Mouse (Mus musculus) bone marrow, adult 2 months (tissue): ENCODE results near the gene Mtfr1l. TPM values are rescaled to one million over a fixed set of nuclear protein-coding genes. Genes with fewer than 3 reads are reported as not detected.
A peak's percentile ranks its signal among the peaks of the same experiment; 100 is the strongest.

Source experiments
- H3K27ac ChIP-seq: fragments of 200-500 bp; 2 replicates; pipeline ENCODE4 v1.5.1; 2012; ENCODE audit warnings: low read depth, mild to moderate bottlenecking, control low read depth, inconsistent platforms, low read length; ENCODE audit not compliant: control insufficient read depth, poor library complexity, insufficient read depth
- H3K4me1 ChIP-seq: fragments of 200-500 bp; 2 replicates; pipeline ENCODE4 v1.6.1; 2011; ENCODE audit warnings: low read length; ENCODE audit not compliant: control insufficient read depth, insufficient read depth
- H3K4me3 ChIP-seq: fragments of 200-500 bp; replicated peaks from 2 replicates; pipeline ENCODE3; 2011; ENCODE audit warnings: mild to moderate bottlenecking, low read depth, low read length, control low read depth; ENCODE audit not compliant: control insufficient read depth
- CTCF ChIP-seq: fragments of 200-500 bp; IDR thresholded peaks from 2 replicates; pipeline ENCODE4 v1.5.1; 2011; ENCODE audit warnings: low read length, control low read depth; ENCODE audit not compliant: control insufficient read depth, insufficient read depth
- POLR2A ChIP-seq: fragments of 200-500 bp; IDR thresholded peaks from 2 replicates; pipeline ENCODE4 v1.6.1; 2011; ENCODE audit warnings: low read depth, mild to moderate bottlenecking, control low read depth, low read length, borderline replicate concordance; ENCODE audit not compliant: control insufficient read depth
- WGBS: fragments of 180-500 bp; shearing (Covaris S2); methylation state at CpG from one replicate; pipeline ENCODE4 v1.1.7; 2018; 5-methylcytosine and 5-hydroxymethylcytosine counted together
- polyA plus RNA-seq: library from polyadenylated mRNA; stranded (reverse); fragments of >200 nt; gene quantifications from 2 replicates; pipeline ENCODE4 v1.2.4, GENCODE M21; 2011; ENCODE audit warnings: low replicate concordance; ENCODE audit not compliant: missing spikeins, insufficient read depth, insufficient read length

Gene Mtfr1l
- polyA plus RNA-seq, 1 experiment: 57.2 TPM

DNA sequence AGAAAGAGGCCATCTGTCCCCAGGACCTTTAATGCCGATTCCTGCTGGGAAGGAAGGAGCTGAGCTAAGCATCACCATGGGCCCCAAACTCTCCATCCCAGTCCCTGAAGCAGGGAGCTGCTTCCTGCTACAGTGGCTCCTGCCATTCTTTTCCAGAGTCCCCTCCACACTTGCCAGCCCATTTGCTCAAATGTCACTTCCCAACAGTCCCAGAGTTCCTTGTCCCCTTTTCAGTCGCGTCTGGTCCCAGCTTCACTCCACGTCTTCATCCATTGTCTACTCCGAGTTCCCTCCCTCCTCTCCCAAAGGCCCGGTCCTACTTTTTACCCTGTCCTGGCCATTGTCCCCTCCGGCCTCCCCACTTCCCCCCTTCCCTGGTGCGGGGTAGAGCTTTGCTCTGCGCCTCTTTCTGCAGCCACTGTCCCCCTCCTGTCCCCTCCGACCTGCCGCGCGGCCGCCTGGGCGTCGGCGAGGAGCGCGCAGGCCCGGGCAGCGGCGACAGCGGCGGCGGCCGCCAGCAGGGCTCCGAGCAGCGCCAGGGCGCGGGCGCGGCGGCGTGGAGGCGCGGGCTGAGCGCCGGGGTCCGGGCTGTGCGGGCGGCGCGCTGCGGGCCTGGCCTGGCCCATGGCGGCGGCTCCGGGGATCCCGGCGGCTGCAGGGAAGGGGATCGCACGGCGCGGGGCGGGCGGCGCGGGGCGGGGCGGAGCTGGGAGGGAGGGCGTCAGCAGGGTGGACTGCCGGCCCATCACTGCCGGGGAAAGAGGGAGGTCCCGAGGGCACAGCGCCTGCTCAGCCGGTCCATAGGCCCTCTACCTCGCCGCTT, 16.5 kb upstream of the Mtfr1l start, which contains the start of gene Selenon:
Gene Selenon, minus strand, starts transcription at position 673 of the 823 bp plus-strand sequence.
- peak within 1 kb of the TSS; percentile 20; the same call in 1 of the 2 replicates for H3K27ac ChIP-seq
- WGBS: 8% methylated on average over 66 of the region's 67 CpGs
- peak within 1 kb of the TSS; percentile 50 for H3K4me3 ChIP-seq
- H3K4me1 ChIP-seq: peaks cover 2% of the 10 kb centered on the region; the same call in 1 of the 2 replicates
- no peak for TF ChIP-seq POLR2A
- TF ChIP-seq CTCF: no peak

DNA sequence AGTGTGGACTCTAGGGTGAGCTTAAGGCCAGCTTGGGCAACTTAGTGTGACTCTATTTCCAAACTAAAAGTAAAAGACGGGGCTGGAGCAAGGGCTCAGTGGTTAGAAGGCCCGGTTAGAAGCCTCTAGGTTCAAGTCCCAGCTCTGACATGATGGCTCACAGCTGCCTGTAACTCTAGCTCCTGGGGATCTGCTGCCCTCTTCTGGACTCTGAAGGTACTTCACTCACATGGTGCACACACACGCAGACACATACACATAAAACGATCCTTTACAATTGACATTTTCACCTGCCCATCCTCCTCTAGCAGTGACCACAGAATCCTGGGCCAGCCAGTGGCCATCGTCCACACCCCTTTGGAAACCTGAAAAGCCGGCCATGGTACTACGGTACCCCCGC, 14.7 kb upstream of the Mtfr1l start:
- 94% methylated on average over 8 of the region's 8 CpGs for WGBS
- no peak overlapping the region for H3K27ac ChIP-seq
- TF ChIP-seq CTCF (peak; percentile 22; the same call in 1 of the 2 replicates), POLR2A (no peak)

DNA sequence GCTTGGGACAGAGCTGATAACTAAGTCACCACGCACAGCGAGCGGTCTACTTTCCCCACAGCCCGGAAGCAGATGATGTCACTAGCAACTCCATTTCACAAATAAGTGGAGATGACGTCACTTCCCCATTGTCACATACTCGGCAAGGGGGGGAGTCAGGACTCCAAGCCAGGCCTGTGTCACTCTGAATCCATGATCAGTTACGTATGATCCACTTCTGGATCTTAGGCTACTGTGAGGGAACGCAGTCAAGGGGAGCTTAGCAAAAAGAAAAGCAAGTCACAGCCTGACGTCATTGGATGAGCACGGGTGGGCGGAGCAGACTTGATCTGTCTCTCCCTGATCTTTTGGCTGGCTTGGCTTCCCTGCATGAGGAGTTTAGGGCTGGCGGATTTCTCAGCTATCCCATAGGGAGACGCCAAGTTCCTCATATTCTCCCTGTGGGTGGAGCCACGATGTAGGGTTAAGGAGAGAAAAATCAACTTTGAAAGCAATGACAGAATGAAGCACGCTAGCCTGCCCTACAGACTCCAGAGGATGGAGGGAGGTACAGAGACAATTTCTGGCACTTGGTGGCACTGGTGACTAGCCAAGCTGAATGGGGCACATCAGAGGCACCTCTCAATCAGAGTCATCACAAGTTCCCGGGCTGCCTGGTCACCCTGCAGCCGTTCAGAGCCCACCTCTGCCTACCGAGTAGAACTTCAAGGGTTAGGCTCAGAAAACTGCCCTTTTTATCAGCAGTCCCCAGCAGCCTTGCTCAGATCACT, 13.2 kb upstream of the Mtfr1l start:
- WGBS: 38% methylated on average over 18 of the region's 18 CpGs
- peaks cover 2% of the 10 kb centered on the region; the same call in 1 of the 2 replicates for H3K4me1 ChIP-seq
- H3K27ac ChIP-seq: peak overlapping the region; percentile 87

More for the DNA sequence above, 14.7 kb upstream of the Mtfr1l start:
- no peak overlapping the region for H3K4me3 ChIP-seq
- peaks cover 2% of the 10 kb centered on the region; the same call in 1 of the 2 replicates for H3K4me1 ChIP-seq

DNA sequence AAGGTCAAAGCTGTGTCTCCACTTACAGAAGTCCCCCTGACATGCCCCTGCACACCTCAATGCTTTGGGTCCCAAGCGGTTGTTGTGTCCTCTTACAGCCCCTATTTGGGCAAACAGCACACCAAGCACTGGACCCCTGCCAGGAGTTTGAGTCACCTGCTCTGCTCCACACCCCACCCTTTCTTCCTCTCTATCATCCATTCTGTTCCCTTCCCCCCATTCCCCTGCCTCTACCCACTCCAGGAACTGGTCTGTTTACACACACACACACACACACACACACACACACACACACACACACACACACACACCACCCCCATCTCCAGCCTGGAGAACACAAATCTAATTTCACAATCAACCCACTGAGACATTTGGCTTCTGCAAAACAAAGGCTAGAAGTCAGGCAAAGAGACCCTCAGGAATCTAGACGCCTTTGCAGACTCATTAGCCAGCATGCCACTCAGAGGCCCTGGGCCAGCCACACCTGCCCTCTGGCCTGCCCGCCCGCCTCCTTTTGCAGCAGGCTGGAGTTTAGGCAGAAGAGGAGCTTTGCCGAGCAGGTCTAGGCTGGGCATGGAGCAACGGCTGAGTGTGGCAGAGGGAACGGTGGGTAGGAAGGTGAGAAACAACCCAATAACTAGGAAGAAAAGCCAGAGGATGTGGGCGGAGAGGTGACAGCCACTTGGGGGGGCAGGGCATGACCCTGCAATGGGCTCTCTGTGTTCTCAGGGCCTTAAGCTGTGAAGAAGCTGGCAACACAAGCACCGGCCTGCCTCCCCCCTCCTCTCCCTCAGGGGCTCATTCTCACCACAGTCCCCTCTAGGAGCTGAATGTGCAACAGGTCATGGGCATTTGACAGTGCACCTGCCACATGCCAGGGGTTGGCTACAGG, 11.9 kb upstream of the Mtfr1l start:
- TF ChIP-seq POLR2A (no peak), CTCF (no peak)
- WGBS: 39% methylated on average over 9 of the region's 9 CpGs
- Histone ChIP-seq H3K27ac (peak overlapping the region; percentile 87), H3K4me1 (no peaks in the 10 kb centered on the region), H3K4me3 (peak overlapping the region; percentile 55)

More for the DNA sequence above, 13.2 kb upstream of the Mtfr1l start:
- peak overlapping the region; percentile 55 for H3K4me3 ChIP-seq
- TF ChIP-seq CTCF: no peak; the same call in 1 of the 2 replicates
- TF ChIP-seq POLR2A: no peak

DNA sequence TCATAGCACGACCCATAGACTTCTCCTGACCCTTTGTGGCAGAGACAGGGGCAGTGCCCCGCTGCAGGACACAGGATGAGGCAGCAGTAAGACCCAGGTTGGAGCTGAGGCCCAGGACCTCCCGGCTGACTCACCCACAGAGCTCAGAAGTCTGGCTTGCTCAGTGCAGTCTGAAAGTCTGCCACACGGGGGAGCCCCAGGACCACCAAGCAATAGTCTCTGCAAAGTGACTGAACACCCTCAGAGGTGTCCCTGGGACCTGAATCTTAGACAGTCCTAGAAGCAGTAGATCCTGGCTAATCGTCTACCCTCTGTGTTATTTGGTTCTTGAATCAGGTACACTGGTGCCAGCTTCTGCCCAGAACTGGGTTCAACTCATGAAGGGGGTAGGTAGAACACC, 8.1 kb upstream of the Mtfr1l start:
- TF ChIP-seq POLR2A: no peak
- peak; percentile 96 for TF ChIP-seq CTCF
- Histone ChIP-seq H3K27ac (no peak overlapping the region), H3K4me1 (no peaks in the 10 kb centered on the region), H3K4me3 (no peak overlapping the region)
- 3% methylated on average over 5 of the region's 5 CpGs for WGBS

DNA sequence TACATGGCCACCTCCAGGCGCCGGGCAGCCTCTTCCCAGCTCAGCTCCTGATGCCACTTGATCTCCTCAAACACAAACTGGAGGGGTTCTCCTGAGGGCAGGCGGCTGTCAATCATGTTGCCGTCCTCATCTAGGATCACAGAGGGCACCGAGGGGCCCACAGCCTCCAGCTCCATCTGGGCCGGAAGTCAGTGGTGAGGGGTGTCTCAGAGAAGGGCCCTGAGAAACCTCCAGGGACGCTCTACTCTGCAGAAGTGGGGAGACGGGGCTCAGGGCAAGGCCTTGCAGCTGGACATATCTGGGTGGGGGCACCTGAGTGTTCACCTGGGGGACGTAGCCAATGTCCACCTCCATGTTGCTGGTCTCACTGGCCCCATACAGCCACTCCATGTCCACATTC, 7.5 kb upstream of the Mtfr1l start:
- 82% methylated on average over 9 of the region's 9 CpGs for WGBS
- H3K4me3 ChIP-seq: no peak overlapping the region
- no peak for TF ChIP-seq POLR2A
- no peak for TF ChIP-seq CTCF
- no peak overlapping the region for H3K27ac ChIP-seq
- no peaks in the 10 kb centered on the region for H3K4me1 ChIP-seq

DNA sequence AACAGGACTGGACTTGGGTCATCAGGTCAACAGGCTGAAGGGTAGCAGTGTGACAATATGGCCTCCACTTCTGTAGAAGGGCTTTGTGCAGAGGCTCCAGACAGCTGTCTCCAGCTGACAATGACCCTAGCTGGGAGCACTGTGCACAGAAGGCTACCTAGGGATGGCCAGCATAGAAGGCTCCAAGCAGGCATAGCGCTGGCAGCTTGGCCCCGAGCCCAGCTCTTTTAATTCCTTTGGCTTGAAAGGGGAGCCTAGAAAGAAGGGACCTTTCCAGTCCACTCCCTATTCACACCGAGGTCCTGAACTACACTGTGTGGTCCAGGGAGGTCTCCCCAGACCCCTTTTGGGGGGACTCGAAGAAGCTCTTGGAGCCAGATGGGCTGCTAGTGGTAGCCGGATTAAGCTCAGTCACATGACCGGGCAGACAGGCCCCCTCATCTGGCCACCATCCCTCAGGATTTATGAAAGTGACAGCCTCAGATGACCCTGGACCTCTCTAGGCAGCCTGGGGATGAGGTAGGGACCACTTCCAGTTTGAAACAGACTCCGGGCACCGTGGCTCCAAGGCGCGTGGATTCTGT, 3.9 kb upstream of the Mtfr1l start:
- WGBS: 83% methylated on average over 10 of the region's 10 CpGs
- no peak for TF ChIP-seq CTCF
- no peak for TF ChIP-seq POLR2A
- Histone ChIP-seq H3K27ac (no peak overlapping the region), H3K4me1 (peaks cover 2% of the 10 kb centered on the region), H3K4me3 (no peak overlapping the region)
